Mouse (Mus musculus): ENCODE measurements around the gene Rnf25. TPM values are rescaled to one million over a fixed set of nuclear protein-coding genes. Genes with fewer than 3 reads are reported as not detected.
A peak's percentile ranks its signal among the peaks of the same experiment; 100 is the strongest.

Gene Rnf25
- total RNA-seq (2021) = 10 to 100 TPM; 54.2 to 61.8 TPM
- long read RNA-seq, experiment 1, partial matches to known transcripts = 1 of 3 reads
- long read RNA-seq, experiment 1, other reads (novel, unspliced or antisense) = 1 of 3 reads
- long read RNA-seq, experiment 2 = 0 reads

GRCm38 (mm10) chr1:74601267-74601962, at the start of gene Rnf25, which contains the start of gene Stk36:
Rnf25 (minus strand) TSS chr1:74601397.
Stk36 (plus strand) TSS chr1:74601445.
- intact Hi-C loops (cut with DNase I) = no loop called here
- DNase-seq (ENCODE audit: low spot score in 2 of 2) = peak; percentile 84 to 88

- intact Hi-C loops (cut with DNase I) = loop anchor here (10.0 kb wide), 1 partner anchor 241 kb away; the partner anchor contains the start of gene Fev
- no peak for DNase-seq (ENCODE audit: low spot score in 2 of 2)
Measured at GRCm38 (mm10) chr1:74643926-74644325, 42.7 kb upstream of the Rnf25 start.

- intact Hi-C loops (cut with DNase I) = loop anchor here (10.0 kb wide), 1 partner anchor 241 kb away; the partner anchor contains the start of gene Fev
- DNase-seq (ENCODE audit: low spot score in 2 of 2) = no peak
Measured at GRCm38 (mm10) chr1:74643524-74643923, 42.3 kb upstream of the Rnf25 start.

- intact Hi-C loops (cut with DNase I) = no loop called here
- DNase-seq (ENCODE audit: low spot score in 2 of 2) = no peak
Measured at GRCm38 (mm10) chr1:74632734-74633133, 31.5 kb upstream of the Rnf25 start.

DNA sequence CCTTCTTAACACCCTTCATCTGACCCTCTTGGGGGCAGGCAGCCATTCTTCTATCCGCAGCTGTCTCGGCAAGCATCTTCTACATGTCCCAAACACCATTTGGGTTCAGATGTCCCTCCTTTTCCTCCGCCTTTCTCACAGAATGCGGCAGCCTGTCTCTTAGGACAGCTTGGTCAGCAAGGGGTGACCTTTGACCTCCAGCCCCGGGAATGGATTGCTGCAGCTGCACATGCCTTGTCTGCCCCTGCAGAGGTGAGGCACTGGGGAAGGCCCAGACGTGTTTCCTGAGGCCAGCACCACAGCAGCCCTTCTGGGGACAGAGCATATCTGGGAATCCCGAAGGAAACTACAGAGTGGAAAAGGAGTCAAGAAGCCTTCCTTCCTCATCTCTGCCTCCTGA, 26.8 kb upstream of the Rnf25 start:
- intact Hi-C loops (cut with DNase I) = no loop called here
- DNase-seq (ENCODE audit: low spot score in 2 of 2) = no peak

GRCm38 (mm10) chr1:74626076-74626475, 24.9 kb upstream of the Rnf25 start:
- no peak for DNase-seq (ENCODE audit: low spot score in 2 of 2)
- intact Hi-C loops (cut with DNase I) = no loop called here

DNA sequence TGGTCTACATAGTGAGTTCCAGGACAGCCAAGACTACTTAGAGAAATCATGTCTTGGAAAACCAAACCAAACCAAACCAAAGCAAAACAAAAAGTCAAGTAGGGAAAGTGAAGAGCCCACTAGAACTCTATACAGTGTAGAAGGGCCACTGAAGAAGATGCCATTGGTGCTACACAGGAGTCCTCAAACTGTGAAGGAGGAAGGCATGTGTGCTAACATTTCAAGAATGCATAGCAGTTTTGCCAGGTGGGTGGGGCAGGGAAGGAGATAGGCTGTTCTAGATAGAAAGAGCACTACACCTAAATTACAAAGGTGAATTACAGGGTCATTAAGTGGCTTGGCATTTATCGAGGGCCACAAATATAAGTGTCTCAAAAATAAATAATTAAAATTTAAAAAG, 23.0 kb upstream of the Rnf25 start:
- intact Hi-C loops (cut with DNase I) = no loop called here
- DNase-seq (ENCODE audit: low spot score in 2 of 2) = no peak

GRCm38 (mm10) chr1:74600501-74601266, 513 bp downstream of the Rnf25 start:
- intact Hi-C loops (cut with DNase I) = no loop called here

DNA sequence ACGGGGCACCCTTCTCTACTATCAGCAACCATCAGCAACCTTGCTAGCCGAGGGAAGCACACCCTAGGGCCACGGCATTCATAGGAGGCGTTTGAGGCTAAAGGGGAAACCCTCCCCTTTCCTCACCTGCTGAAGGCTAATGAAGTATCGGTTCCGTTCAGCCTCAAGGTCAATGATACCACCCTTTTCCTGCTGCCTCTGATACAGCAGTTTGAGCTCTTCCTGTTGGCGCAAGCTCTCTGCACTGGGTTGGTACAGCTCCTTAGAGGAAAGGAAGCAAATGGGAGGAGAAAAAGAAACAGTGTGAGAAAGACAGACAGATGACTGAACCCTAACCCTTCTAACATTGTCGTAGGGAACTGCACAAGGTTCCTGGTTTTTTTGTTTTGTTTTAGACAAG, 6.8 kb downstream of the Rnf25 start:
- no peak for DNase-seq (ENCODE audit: low spot score in 2 of 2)
- intact Hi-C loops (cut with DNase I) = no loop called here

More at GRCm38 (mm10) chr1:74600501-74601266, 513 bp downstream of the Rnf25 start:
- DNase-seq (ENCODE audit: low spot score in 2 of 2) = peak in 1 of 2 experiments; percentile 23

GRCm38 (mm10) chr1:74587773-74588445, 13.3 kb downstream of the Rnf25 start, which contains the start of the genes Zfp142 and Bcs1l:
Zfp142 (minus strand) TSS chr1:74588246.
Bcs1l (plus strand) TSS chr1:74588289.
- intact Hi-C loops (cut with DNase I) = no loop called here
- peak; percentile 98 to 99 for DNase-seq (ENCODE audit: low spot score in 2 of 2)

GRCm38 (mm10) chr1:74587233-74587772, 13.9 kb downstream of the Rnf25 start:
- DNase-seq (ENCODE audit: low spot score in 2 of 2) = peak in 1 of 2 experiments; percentile 90
- intact Hi-C loops (cut with DNase I) = no loop called here

- intact Hi-C loops (cut with DNase I) = loop anchor here (5.0 kb wide), 1 partner anchor 78 kb away; the partner anchor contains the start of gene Cnot9
- no peak for DNase-seq (ENCODE audit: low spot score in 2 of 2)
Measured at GRCm38 (mm10) chr1:74584616-74585398, 16.4 kb downstream of the Rnf25 start.

GRCm38 (mm10) chr1:74582621-74583020, 18.6 kb downstream of the Rnf25 start:
- DNase-seq (ENCODE audit: low spot score in 2 of 2) = no peak
- intact Hi-C loops (cut with DNase I) = loop anchor here (5.0 kb wide), 1 partner anchor 75 kb away; the partner anchor contains the start of gene Cnot9

- intact Hi-C loops (cut with DNase I) = no loop called here
- peak in 1 of 2 experiments; percentile 39 for DNase-seq (ENCODE audit: low spot score in 2 of 2)
Measured at GRCm38 (mm10) chr1:74569739-74570719, 31.2 kb downstream of the Rnf25 start.

GRCm38 (mm10) chr1:74565834-74566233, 35.4 kb downstream of the Rnf25 start:
- intact Hi-C loops (cut with DNase I) = no loop called here
- DNase-seq (ENCODE audit: low spot score in 2 of 2) = no peak

GRCm38 (mm10) chr1:74559061-74559460, 42.1 kb downstream of the Rnf25 start:
- intact Hi-C loops (cut with DNase I) = no loop called here
- DNase-seq (ENCODE audit: low spot score in 2 of 2) = no peak

DNA sequence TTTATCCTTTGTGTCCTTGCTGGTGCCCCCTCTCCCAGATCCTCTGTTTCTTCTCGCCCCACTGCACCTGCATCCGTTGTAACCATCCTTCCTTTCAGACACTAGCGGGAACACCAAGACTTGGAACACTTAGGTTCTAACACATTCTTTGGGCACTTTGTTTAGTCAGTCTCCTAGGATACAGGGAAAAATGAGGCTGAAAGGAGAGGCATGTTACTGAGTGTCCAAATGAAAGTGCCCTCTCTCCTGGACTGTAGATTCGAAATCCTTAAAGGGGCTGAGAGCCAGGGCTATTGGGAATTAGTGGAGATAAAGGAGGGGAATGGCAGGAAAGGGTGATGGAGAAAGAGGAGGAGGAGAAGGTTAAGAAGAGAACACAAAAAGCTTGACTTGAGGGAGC, 57.0 kb downstream of the Rnf25 start, which contains the start of gene Usp37:
Usp37 (minus strand) TSS at position 101 of the 400 bp plus-strand sequence.
- no peak for DNase-seq (ENCODE audit: low spot score in 2 of 2)
- intact Hi-C loops (cut with DNase I) = no loop called here
